Mouse (Mus musculus) olfactory bulb, adult 2 months (tissue): ENCODE measurements at regions not wholly inside any gene's neighbourhood (a gene's known extent, or its start where the extent isn't known, plus 50 kb on each side); places are given as distances from the start of the nearest gene placed in this dataset.

Source experiments
- CTCF ChIP-seq: fragments of 200-500 bp; IDR thresholded peaks from 2 replicates; pipeline ENCODE4 v1.5.1; 2012; ENCODE audit warnings: low read depth, mild to moderate bottlenecking, low read length, moderate library complexity; ENCODE audit not compliant: insufficient read depth
- POLR2A ChIP-seq: fragments of 200-500 bp; IDR thresholded peaks from 2 replicates; pipeline ENCODE4 v1.6.1; 2012; ENCODE audit warnings: mild to moderate bottlenecking, low read depth, low read length, moderate library complexity; ENCODE audit not compliant: insufficient read depth

GRCm38 (mm10) chr16:78685160-78685559 is 108.7 kb upstream of the D16Ertd472e start:
- no peak for TF ChIP-seq CTCF
- TF ChIP-seq POLR2A, result no peak
